Mouse (Mus musculus) hindbrain, postnatal 0 days (tissue): ENCODE measurements at regions not wholly inside any gene's neighbourhood (a gene's known extent, or its start where the extent isn't known, plus 50 kb on each side); places are given as distances from the start of the nearest gene placed in this dataset.

Experiments
- ATAC-seq: fragments of 200-750 bp; cut with Nextera tagmentation; 2 replicates; pipeline ENCODE4 v1.8.0; 2017; ENCODE audit warnings: mild to moderate bottlenecking, moderate TSS enrichment, moderate library complexity
- DNase-seq: peaks from one replicate; pipeline ENCODE4 v3.0.0-alpha.2; 2015; ENCODE audit warnings: low spot score
- H3K27ac ChIP-seq: fragments of 300-500 bp; sonication (generic); 2 replicates; pipeline ENCODE4 v1.5.1; 2014; ENCODE audit warnings: mild to moderate bottlenecking
- H3K27me3 ChIP-seq: fragments of 300-500 bp; sonication (generic); 2 replicates; pipeline ENCODE4 v1.6.1; 2014; ENCODE audit warnings: low read length, mixed read lengths; ENCODE audit not compliant: insufficient read depth
- H3K36me3 ChIP-seq: fragments of 300-500 bp; sonication (generic); 2 replicates; pipeline ENCODE4 v1.6.1; 2014; ENCODE audit warnings: low read length, mixed read lengths; ENCODE audit not compliant: insufficient read depth
- H3K4me1 ChIP-seq: fragments of 300-500 bp; sonication (generic); 2 replicates; pipeline ENCODE4 v1.6.1; 2014; ENCODE audit warnings: antibody characterized with exemption, low read length, mixed read lengths; ENCODE audit not compliant: insufficient read depth
- H3K4me2 ChIP-seq: fragments of 300-500 bp; sonication (generic); 2 replicates; pipeline ENCODE4 v1.6.1; 2014; ENCODE audit warnings: low read depth, mild to moderate bottlenecking, low read length, moderate library complexity, mixed read lengths
- H3K4me3 ChIP-seq: fragments of 300-500 bp; sonication (generic); 2 replicates; pipeline ENCODE4 v1.5.1; 2014; ENCODE audit warnings: low read length
- H3K9ac ChIP-seq: fragments of 300-500 bp; sonication (generic); replicated peaks from 2 replicates; pipeline ENCODE4 v1.6.1; 2014; ENCODE audit warnings: mild to moderate bottlenecking, low read length, moderate library complexity, mixed read lengths
- H3K9me3 ChIP-seq: fragments of 300-500 bp; sonication (generic); 2 replicates; pipeline ENCODE4 v1.6.1; 2016; ENCODE audit warnings: low read length, mixed read lengths
- CTCF ChIP-seq: IDR thresholded peaks from 2 replicates; pipeline ENCODE4 v1.5.1; 2016; ENCODE audit warnings: antibody characterized with exemption, control low read depth, low read depth
- WGBS: fragments of 180-500 bp; shearing (Covaris S2); extraction: QIAGEN DNeasy Blood & Tissue Kit; methylation state at CpG from one replicate; pipeline ENCODE4 v1.1.7; 2014; 5-methylcytosine and 5-hydroxymethylcytosine counted together

DNA sequence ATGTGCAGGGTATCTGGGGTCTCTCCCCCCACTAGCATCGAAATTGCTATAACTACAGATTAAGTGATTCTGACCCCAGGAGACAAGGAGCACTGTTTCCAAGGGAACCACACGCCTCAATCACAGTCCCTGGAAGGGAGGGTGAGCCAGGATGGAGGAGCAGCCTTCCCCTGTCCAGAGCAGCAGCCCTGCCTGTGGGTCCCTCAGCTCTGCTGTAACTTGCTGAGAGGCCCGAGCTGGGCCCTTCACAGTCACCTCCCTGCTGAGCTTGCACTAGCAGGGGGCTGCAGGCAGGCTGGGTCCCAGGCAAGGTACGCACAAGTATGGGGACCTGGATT, 62.4 kb upstream of the Unc5b start:
- no peaks in the 10 kb centered on the region for H3K4me1 ChIP-seq
- ATAC-seq = peak; percentile 80; the same call in 1 of the 2 replicates
- WGBS = 21% methylated on average over 4 of the region's 4 CpGs
- H3K27me3 ChIP-seq = no peaks in the 10 kb centered on the region
- peak; percentile 59 for DNase-seq
- no peak overlapping the region for H3K4me2 ChIP-seq
- no peaks in the 10 kb centered on the region for H3K36me3 ChIP-seq
- no peak overlapping the region for H3K4me3 ChIP-seq
- no peak for TF ChIP-seq CTCF
- no peaks in the 10 kb centered on the region for H3K9me3 ChIP-seq
- H3K9ac ChIP-seq = no peak overlapping the region
- no peak overlapping the region for H3K27ac ChIP-seq

DNA sequence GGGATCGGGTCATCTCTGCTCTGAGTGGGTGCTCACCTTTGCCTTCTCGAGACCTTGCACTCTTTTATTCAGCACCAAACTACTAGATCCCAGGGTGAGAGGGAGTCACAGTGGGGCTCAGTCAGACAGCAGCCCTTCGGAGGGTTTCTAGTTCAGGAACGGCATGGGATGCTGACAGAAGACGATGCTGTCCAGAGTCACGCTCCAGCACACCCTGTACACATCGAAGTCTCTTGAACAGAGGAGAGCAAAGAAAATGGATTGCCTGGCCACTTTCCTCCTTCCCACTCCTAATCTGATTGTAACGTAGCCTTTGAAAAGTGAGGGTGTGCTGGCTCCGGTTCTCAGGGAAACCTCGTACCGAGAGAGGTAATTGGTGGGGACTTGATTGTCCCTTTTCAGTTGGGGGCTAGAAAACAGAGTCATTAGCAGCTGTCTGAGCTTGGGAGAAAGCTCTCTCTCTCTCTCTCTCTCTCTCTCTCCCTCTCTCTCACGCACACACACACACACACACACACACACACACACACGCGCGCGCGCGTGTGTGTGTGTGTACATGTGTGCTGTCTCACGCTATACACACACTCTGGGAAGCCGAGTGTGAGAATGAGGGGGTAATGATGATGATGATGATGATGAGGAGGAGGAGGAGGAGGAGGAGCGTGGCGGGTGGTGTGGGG, 61.9 kb upstream of the Unc5b start:
- Histone ChIP-seq H3K27ac (no peak overlapping the region), H3K4me3 (no peak overlapping the region), H3K36me3 (no peaks in the 10 kb centered on the region), H3K9ac (no peak overlapping the region), H3K27me3 (no peaks in the 10 kb centered on the region), H3K4me2 (no peak overlapping the region), H3K4me1 (no peaks in the 10 kb centered on the region), H3K9me3 (no peaks in the 10 kb centered on the region)
- no peak for TF ChIP-seq CTCF
- ATAC-seq (peak; percentile 38; the same call in 1 of the 2 replicates), DNase-seq (no peak)
- 46% methylated on average over 22 of the region's 22 CpGs for WGBS

DNA sequence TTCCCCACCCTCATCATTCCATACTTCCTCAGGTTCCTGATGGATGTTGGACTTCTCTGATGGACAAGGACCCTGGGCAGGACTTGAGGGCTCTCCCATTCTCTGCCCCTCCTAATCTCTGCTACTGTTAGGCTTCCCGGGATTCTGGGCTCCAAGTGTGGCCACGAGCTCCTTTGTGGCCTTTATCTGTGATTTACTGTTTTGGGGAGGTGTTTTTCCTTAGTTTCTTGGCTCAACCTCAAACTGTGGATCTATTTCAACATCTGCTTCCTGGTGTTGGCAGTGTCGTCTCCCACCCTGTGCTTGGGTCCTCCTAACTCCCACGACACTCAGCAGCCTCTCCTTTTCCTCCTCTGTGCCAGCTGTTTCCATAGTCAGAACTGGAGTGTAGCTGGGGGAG, 61.3 kb upstream of the Unc5b start:
- H3K4me2 ChIP-seq = no peak overlapping the region
- WGBS = 50% methylated on average over 4 of the region's 4 CpGs

DNA sequence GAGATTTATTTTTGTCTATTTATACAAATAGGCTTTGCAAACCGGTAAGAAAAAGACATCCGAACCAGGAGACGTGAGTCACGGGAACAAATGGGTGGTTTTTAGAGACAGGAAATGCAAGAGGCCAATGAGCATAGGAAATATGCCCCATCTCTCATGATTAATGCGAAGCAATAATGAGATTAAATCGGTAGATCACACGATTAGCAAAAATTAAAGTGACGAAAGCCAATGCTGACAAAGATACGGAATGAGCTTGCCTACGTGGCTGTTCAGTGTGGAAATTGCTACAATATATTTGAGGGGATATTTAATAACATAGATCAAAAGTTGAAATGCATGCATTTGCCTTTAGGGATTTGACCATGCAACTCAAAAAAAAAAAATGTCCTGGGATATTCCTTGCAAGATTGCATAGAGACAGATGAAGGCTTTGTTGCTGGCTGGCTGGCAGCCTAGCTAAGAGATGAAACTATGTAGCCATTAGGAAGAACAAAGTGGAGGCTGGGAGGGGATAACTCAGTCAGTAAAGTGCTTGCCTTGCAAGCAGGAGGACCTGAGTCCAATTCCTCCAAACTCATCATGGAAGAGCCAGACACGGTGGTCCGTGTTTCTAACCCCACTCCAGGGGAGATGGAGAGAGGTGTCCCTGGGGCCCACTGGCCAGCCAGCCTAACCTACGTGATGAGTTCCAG, 60.2 kb upstream of the Unc5b start:
- H3K4me3 ChIP-seq = no peak overlapping the region
- WGBS = 78% methylated on average over 13 of the region's 13 CpGs
- no peak for DNase-seq
- H3K4me2 ChIP-seq = no peak overlapping the region
- H3K9me3 ChIP-seq = no peaks in the 10 kb centered on the region
- no peaks in the 10 kb centered on the region for H3K4me1 ChIP-seq
- H3K9ac ChIP-seq = no peak overlapping the region
- H3K27me3 ChIP-seq = no peaks in the 10 kb centered on the region
- no peaks in the 10 kb centered on the region for H3K36me3 ChIP-seq
- no peak overlapping the region for H3K27ac ChIP-seq
- no peak for ATAC-seq
- TF ChIP-seq CTCF = no peak

More for the DNA sequence above, 61.3 kb upstream of the Unc5b start:
- H3K36me3 ChIP-seq = no peaks in the 10 kb centered on the region
- ATAC-seq (no peak), DNase-seq (no peak)
- no peak for TF ChIP-seq CTCF
- no peak overlapping the region for H3K4me3 ChIP-seq
- H3K9me3 ChIP-seq = no peaks in the 10 kb centered on the region
- no peak overlapping the region for H3K27ac ChIP-seq
- no peaks in the 10 kb centered on the region for H3K4me1 ChIP-seq
- H3K9ac ChIP-seq = no peak overlapping the region
- H3K27me3 ChIP-seq = no peaks in the 10 kb centered on the region

DNA sequence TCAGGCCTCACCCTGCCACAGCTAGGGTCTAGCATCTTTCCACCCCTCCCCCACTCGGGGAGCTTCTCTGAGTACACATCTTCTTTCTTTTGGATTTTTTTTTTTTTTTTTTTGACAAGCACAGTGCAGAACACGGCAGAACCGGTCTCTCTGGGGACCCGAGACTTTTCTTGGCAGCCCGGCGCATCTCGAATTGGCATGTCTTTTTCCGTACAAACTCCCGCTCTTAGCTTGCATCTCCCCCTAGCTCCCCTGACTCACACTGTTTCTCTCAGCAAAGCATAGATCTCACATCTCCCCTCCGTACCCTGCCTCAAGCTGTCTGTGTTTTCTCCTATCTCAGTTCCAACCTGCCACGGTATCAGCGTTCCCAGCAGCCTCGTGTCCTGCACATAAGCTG, 58.4 kb upstream of the Unc5b start:
- peak; percentile 16; the same call in 1 of the 2 replicates for TF ChIP-seq CTCF
- Histone ChIP-seq H3K27ac (no peak overlapping the region), H3K4me1 (no peaks in the 10 kb centered on the region), H3K4me3 (no peak overlapping the region), H3K36me3 (no peaks in the 10 kb centered on the region), H3K9ac (no peak overlapping the region), H3K9me3 (no peaks in the 10 kb centered on the region), H3K27me3 (no peaks in the 10 kb centered on the region), H3K4me2 (no peak overlapping the region)
- WGBS = 53% methylated on average over 13 of the region's 13 CpGs
- DNase-seq (peak; percentile 31), ATAC-seq (no peak)

DNA sequence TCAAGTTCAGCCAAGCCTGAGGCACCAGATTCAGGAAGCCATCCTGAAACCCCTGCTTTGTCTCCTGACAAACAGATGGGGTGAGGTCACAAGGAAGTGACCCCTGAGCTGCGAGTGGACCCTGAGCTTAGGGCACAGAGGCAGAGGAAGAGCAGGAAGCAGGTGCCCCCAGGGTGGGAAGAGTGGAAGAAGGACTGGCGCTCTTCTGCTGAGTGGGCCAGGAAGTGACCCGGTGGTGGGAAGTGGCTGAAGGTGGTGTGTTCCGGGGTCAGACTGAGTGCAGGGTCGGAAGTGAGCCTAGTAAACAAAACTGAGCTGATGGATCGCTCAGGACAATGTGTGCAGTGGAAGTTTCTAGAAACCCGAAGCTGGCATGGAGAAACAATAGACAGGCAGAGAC, 57.2 kb upstream of the Unc5b start:
- no peak overlapping the region for H3K9ac ChIP-seq
- H3K4me3 ChIP-seq = no peak overlapping the region
- H3K9me3 ChIP-seq = no peaks in the 10 kb centered on the region
- no peaks in the 10 kb centered on the region for H3K4me1 ChIP-seq
- WGBS = 74% methylated on average over 7 of the region's 7 CpGs
- no peak for TF ChIP-seq CTCF
- no peak for DNase-seq
- no peak overlapping the region for H3K4me2 ChIP-seq
- ATAC-seq = no peak
- H3K27me3 ChIP-seq = no peaks in the 10 kb centered on the region
- H3K36me3 ChIP-seq = no peaks in the 10 kb centered on the region
- H3K27ac ChIP-seq = no peak overlapping the region
